Mouse (Mus musculus): Measurements from ENCODE around the gene Odam. TPM values are rescaled to one million over a fixed set of nuclear protein-coding genes. Genes with fewer than 3 reads are reported as not detected.

Gene Odam
- total RNA-seq, 1 experiment, result not detected

DNA sequence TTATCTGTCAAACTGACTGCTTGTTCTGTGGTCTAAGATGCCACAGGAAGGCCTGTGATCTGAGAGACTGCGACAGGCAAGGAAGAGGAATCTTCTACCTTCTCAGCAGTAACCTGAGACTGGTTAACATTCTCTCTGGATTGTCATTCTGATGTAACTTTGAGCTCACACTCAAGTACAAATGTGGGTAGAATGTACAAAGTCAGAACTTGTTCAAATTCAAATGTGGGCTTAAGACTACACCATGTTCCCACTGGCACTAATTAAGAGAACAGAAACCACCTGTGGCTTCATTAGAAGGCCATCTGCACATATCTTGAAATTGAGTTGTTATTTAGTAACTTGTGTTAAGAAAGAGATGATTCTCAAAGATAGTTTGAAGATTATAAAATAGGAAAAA is 46.8 kb downstream of the Odam start:
- H3K9me3 ChIP-seq (ENCODE audit: control insufficient read depth, insufficient read depth, low read depth, low read length), result no peaks in the 10 kb centered on the region
- H3K36me3 ChIP-seq (ENCODE audit: control insufficient read depth, insufficient read depth, low read length, poor library complexity, severe bottlenecking), result no peaks in the 10 kb centered on the region
- H3K27ac ChIP-seq (ENCODE audit: insufficient read depth, low read depth, low read length, poor library complexity, severe bottlenecking), result no peak overlapping the region
- TF ChIP-seq MAFK (IDR thresholded peaks at IDR 0.05; ENCODE audit: insufficient read depth, low read depth, low read length) (no peak), HCFC1 (IDR thresholded peaks at IDR 0.05; ENCODE audit: borderline replicate concordance, insufficient read depth, low read length) (no peak), CHD2 (IDR thresholded peaks at IDR 0.05; ENCODE audit: low read depth, low read length) (no peak), ZC3H11A (IDR thresholded peaks at IDR 0.05; ENCODE audit: borderline replicate concordance, low read depth, low read length) (no peak), ZNF384 (IDR thresholded peaks at IDR 0.05; ENCODE audit: low read depth, low read length) (no peak)
- in situ Hi-C loops (cut with MboI; ENCODE audit: low sequenced_read_pairs in 2 of 2, unreplicated experiment in 2 of 2), result no loop called here
- H3K4me1 ChIP-seq (ENCODE audit: control insufficient read depth in 2 of 2, insufficient read depth in 2 of 2, low read length in 2 of 2, poor library complexity in 1 of 2), result peaks cover 0 to 2% of the 10 kb centered on the region in 2 experiments; a peak in 1 of 4 replicates
- H3K4me3 ChIP-seq (ENCODE audit: insufficient read depth in 1 of 2, low read depth in 1 of 2, low read length in 2 of 2, poor library complexity in 1 of 2, severe bottlenecking in 1 of 2), result no peak overlapping the region
- no peak for DNase-seq (ENCODE audit: low read depth, low spot score)
- H3K9ac ChIP-seq (ENCODE audit: insufficient read depth, low read depth, low read length, poor library complexity, severe bottlenecking), result no peak overlapping the region

DNA sequence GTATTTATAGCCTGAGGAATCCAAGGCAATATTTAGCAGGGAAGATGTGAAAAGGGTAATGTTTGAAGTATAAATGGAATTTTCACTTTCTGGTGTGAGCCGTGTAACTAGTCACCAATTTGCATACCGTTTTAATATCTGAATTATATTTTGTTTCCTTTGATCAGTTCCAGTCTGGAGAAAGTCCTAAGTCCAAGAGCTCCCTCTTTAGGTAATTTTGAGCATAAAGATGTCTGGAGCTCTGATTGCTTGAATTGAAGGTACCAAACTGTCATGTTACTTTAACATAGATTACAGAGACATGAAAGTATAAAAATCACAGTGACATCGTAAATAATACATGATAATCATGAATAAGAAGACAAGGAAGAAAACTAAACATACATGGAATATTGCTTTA is 55.9 kb downstream of the Odam start:
- H3K4me3 ChIP-seq (ENCODE audit: insufficient read depth in 1 of 2, low read depth in 1 of 2, low read length in 2 of 2, poor library complexity in 1 of 2, severe bottlenecking in 1 of 2), result no peak overlapping the region
- no peaks in the 10 kb centered on the region for H3K9me3 ChIP-seq (ENCODE audit: control insufficient read depth, insufficient read depth, low read depth, low read length)
- no peak for DNase-seq (ENCODE audit: low read depth, low spot score)
- no peaks in the 10 kb centered on the region for H3K4me1 ChIP-seq (ENCODE audit: control insufficient read depth in 2 of 2, insufficient read depth in 2 of 2, low read length in 2 of 2, poor library complexity in 1 of 2)
- H3K27ac ChIP-seq (ENCODE audit: insufficient read depth, low read depth, low read length, poor library complexity, severe bottlenecking), result no peak overlapping the region
- in situ Hi-C loops (cut with MboI; ENCODE audit: low sequenced_read_pairs in 2 of 2, unreplicated experiment in 2 of 2), result no loop called here
- H3K9ac ChIP-seq (ENCODE audit: insufficient read depth, low read depth, low read length, poor library complexity, severe bottlenecking), result no peak overlapping the region
- no peaks in the 10 kb centered on the region for H3K36me3 ChIP-seq (ENCODE audit: control insufficient read depth, insufficient read depth, low read length, poor library complexity, severe bottlenecking)
- TF ChIP-seq ZC3H11A (IDR thresholded peaks at IDR 0.05; ENCODE audit: borderline replicate concordance, low read depth, low read length), result no peak
- TF ChIP-seq CHD2 (IDR thresholded peaks at IDR 0.05; ENCODE audit: low read depth, low read length), result no peak
- no peak for TF ChIP-seq MAFK (IDR thresholded peaks at IDR 0.05; ENCODE audit: insufficient read depth, low read depth, low read length)
- no peak for TF ChIP-seq ZNF384 (IDR thresholded peaks at IDR 0.05; ENCODE audit: low read depth, low read length)

DNA sequence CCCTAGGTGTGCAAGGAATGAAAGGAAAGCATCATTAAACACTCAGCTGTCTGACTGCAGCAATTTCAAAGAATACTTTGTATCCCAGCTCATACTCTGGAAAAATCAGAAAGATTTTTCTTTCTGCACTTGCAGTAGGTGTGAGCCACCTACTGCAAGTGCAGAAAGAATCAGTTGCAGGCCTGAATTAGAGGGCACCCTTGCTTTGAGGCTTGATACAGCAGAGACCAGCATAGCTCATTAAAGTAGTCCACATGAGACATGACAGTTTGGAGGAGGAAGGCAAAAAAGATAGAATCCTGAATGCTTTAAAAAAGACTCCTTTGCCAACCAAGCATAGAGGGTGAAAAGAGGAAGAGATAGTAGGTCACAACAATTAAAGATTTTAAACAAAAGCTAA is 57.7 kb downstream of the Odam start:
- in situ Hi-C loops (cut with MboI; ENCODE audit: low sequenced_read_pairs in 2 of 2, unreplicated experiment in 2 of 2), result no loop called here
- no peak for DNase-seq (ENCODE audit: low read depth, low spot score)
- no peak for TF ChIP-seq MAFK (IDR thresholded peaks at IDR 0.05; ENCODE audit: insufficient read depth, low read depth, low read length)
- no peak for TF ChIP-seq CHD2 (IDR thresholded peaks at IDR 0.05; ENCODE audit: low read depth, low read length)
- TF ChIP-seq ZNF384 (IDR thresholded peaks at IDR 0.05; ENCODE audit: low read depth, low read length), result no peak
- no peak for TF ChIP-seq HCFC1 (IDR thresholded peaks at IDR 0.05; ENCODE audit: borderline replicate concordance, insufficient read depth, low read length)
- no peak for TF ChIP-seq ZC3H11A (IDR thresholded peaks at IDR 0.05; ENCODE audit: borderline replicate concordance, low read depth, low read length)
- H3K9ac ChIP-seq (ENCODE audit: insufficient read depth, low read depth, low read length, poor library complexity, severe bottlenecking), result no peak overlapping the region
- H3K36me3 ChIP-seq (ENCODE audit: control insufficient read depth, insufficient read depth, low read length, poor library complexity, severe bottlenecking), result no peaks in the 10 kb centered on the region
- H3K4me1 ChIP-seq (ENCODE audit: control insufficient read depth in 2 of 2, insufficient read depth in 2 of 2, low read length in 2 of 2, poor library complexity in 1 of 2), result no peaks in the 10 kb centered on the region
- H3K9me3 ChIP-seq (ENCODE audit: control insufficient read depth, insufficient read depth, low read depth, low read length), result no peaks in the 10 kb centered on the region
- no peak overlapping the region for H3K27ac ChIP-seq (ENCODE audit: insufficient read depth, low read depth, low read length, poor library complexity, severe bottlenecking)
- no peak overlapping the region for H3K4me3 ChIP-seq (ENCODE audit: insufficient read depth in 1 of 2, low read depth in 1 of 2, low read length in 2 of 2, poor library complexity in 1 of 2, severe bottlenecking in 1 of 2)

Other genes starting within 250 kb of the Odam start
- gene Csn1s1, start 218.8 kb upstream of the Odam start, total RNA-seq (2012; rRNA removed), result not detected in 2 replicates
- not detected in 2 replicates for gene Csn2, start 185.4 kb upstream of the Odam start, total RNA-seq (2012; rRNA removed)
- gene Csn1s2a, start 110.5 kb upstream of the Odam start, total RNA-seq (2012; rRNA removed), result not detected in 2 replicates
- gene Csn1s2b, start 76.9 kb upstream of the Odam start, total RNA-seq (2012; rRNA removed), result not detected in 2 replicates
- not detected in 2 replicates for gene Prr27, start 59.3 kb upstream of the Odam start, total RNA-seq (2012; rRNA removed)
- 1.6 and 2.2 TPM in 2 replicates for gene Csn3, start 40.5 kb downstream of the Odam start, total RNA-seq (2012; rRNA removed)
- 1.3 and 2.7 TPM in 2 replicates for gene 2310003L06Rik, start 84.4 kb downstream of the Odam start, total RNA-seq (2012; rRNA removed)
- not detected in 2 replicates for gene Gm28434, start 84.5 kb downstream of the Odam start, total RNA-seq (2012; rRNA removed)
- 0.42 and 0.45 TPM in 2 replicates for gene Cabs1, start 94.4 kb downstream of the Odam start, total RNA-seq (2012; rRNA removed)
- gene Smr3a, start 117.5 kb downstream of the Odam start, total RNA-seq (2012; rRNA removed), result not detected in 2 replicates
- not detected in 2 replicates for gene Smr2, start 201.5 kb downstream of the Odam start, total RNA-seq (2012; rRNA removed)
- not detected in 2 replicates for gene Gm11116, start 226.5 kb downstream of the Odam start, total RNA-seq (2012; rRNA removed)